Mouse (Mus musculus): ENCODE results near the gene Slco1a4.
"Not testable (repeated sequence)": the region's sequence is repeated elsewhere in the genome, so short reads cannot be mapped to it uniquely, and the experiment has no call there.

The Slco1a4 gene

DNA sequence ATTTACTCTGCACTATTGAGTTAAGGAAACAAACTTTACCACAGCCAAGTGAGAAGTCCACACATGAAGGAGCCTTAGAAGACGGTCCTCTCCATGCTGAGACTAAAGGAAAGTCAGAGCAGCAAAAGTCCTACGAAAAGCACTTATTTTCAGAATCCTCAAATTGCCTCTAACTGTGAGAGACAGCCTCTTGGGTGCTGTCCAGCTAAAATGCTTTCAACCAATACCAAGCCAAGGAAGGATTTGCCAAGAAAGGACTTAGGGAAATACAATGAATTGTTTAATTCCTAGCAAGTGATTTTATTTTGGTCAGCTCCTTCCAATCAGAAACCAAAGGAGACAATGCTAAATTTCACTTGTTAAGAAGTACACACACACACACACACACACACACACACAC lies at the start of gene Slco1a4:
Gene Slco1a4, minus strand, starts transcription at position 115 of the 400 bp plus-strand sequence.
- no peak for DNase-seq (ENCODE audit: low spot score in 2 of 2)

DNA sequence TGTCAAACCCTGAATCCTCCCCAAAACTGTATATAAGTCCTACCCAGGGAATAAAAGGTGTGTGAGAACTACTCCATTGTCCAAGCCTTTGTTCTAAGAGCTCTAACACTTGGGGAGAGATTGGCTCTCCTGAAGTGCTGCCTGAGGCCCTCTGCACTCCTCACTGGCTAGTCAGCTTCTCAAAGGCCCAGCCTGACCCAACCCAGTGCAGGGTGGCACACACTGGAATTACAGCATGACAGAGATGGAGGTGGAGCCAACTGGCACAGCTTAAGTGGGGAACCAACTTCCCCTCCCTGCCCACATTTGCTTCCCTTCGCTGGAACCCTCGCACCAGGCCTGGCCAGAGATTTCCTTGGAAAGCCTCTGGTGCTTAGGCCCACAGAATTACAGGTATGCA lies 42.2 kb upstream of the Slco1a4 start:
- DNase-seq (ENCODE audit: low spot score in 2 of 2), result no peak

DNA sequence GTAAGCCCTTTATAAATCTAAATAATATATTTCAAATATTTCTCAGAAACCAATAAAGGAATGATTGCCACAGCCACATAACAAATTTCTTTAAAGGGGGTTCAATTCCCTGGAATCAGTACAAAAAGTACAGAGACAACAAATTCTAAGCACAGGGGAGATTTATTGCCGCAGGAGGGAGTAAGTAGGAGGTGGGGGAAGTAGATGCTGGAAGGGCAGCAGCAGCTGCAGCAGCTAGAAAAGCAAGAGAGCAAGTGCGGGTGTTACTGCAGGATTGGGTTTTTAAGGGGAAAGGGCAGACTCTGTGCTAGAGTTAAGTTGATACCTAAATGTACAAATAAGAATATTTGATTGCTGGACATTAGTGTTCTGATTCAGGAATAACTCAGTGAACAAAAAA lies 33.7 kb upstream of the Slco1a4 start:
- no peak for DNase-seq (ENCODE audit: low spot score in 2 of 2)

DNA sequence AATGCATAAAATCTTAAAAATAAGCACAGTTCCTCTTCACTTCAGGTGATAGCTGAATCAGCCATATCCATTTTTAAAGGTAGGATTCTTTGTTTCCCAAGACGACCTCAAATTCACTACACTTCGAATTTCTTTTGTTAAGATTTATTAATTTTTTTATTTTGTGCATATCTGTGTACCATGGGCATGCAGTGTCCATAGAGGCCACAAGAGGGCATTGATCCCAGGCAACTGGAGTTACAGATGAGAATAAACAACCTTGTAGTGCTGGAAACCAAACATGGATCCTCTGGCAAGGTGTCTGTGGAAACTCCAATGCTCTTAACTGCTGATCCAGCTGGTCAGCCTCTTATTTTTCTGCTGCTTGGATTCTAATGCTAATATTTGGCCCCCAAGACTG lies 32.2 kb upstream of the Slco1a4 start:
- DNase-seq (ENCODE audit: low spot score in 2 of 2), result no peak

DNA sequence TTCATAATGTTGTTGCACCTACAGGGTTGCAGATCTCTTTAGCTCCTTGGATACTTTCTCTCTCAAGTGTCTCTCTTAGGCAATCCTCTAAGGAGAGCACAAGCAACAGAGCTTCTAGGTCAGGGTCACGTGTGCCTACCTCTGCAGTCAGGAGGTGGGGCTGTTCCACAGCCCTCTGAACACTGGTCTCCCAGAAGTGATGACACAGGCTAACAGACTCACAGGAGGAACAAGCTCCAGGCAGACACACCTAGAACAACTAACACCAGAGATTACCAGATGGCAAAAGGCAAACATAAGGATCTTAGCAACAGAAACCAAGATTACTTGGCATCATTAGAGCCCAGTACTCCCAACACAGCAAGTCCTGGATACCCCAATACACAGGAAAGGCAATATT lies 26.6 kb upstream of the Slco1a4 start:
- no peak for DNase-seq (ENCODE audit: low spot score in 2 of 2)

DNA sequence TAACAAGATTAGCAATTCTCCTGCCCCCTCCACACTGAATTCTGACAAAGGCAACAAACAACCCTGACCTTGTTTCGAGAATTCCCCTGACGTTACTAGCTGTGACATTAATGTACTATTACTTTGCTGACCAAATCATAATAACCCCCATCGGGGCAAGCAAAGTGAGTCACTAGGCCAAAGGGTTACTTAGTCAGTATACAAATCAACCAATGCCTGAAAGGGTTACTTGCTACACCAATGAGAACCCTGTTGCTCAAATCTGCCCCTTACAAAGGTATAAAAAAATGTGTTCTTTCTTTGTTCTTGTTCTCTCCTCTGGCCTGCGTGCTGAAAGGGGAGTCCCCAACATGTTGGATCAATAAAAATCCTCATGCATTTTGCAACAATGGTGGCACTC lies 19.7 kb upstream of the Slco1a4 start:
- not testable (repeated sequence) for DNase-seq (ENCODE audit: low spot score in 2 of 2)

DNA sequence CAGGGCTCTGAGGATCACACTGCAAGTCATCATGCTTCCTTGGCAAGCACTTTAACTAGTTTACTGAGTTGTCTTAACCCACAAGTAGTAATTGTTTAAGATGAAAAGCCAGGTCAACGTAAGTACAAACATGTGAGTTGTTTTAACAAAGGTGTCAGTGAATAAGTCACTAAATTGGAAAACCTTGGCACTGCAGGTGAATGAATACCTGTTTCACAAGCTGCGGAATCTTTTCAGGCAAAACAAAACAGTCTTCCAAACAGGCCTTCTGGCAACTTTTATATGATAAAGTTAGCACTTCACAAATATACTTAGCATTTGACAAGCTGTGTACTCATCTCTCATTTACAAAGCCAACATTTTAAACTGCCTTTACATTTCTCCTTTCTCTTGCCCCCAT lies 15.7 kb upstream of the Slco1a4 start:
- no peak for DNase-seq (ENCODE audit: low spot score in 2 of 2)

DNA sequence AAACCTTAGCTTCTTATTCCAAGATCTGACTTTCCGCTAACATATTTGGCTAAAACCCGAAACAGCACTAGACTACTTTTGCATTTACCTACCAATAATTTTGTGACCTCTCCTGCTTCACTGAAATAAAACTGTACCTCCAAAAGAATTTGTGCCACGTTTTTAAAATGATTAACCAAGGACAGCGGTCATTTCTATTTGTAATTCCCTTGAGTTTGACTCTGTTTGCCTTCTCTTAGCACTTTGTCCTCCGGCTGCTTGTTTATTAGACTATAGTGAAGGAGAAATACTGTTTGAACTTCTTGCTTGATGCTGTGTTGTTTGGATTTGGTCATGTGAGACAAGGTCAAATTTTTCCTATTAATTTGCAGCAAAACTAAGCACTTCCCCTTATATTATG lies 12.7 kb upstream of the Slco1a4 start:
- no peak for DNase-seq (ENCODE audit: low spot score in 2 of 2)

DNA sequence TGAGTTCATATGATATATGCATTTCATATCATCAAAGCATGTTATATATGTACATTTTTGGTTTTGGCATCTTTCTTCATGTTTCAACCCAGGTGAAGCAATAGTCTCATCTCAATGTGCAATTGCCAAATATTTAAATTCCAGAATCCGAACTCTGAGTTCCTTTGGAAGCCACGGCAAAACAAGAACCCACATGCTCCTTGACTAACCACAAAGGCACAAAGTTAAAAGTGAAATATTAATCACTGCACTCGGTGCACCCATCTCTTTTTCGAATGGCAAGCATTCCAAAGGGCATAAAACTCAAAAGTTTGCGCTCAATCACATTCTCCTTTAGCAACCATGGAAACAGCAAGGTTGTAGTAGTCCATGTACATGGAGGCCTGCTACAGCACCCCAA lies 10.0 kb upstream of the Slco1a4 start:
- no peak for DNase-seq (ENCODE audit: low spot score in 2 of 2)

DNA sequence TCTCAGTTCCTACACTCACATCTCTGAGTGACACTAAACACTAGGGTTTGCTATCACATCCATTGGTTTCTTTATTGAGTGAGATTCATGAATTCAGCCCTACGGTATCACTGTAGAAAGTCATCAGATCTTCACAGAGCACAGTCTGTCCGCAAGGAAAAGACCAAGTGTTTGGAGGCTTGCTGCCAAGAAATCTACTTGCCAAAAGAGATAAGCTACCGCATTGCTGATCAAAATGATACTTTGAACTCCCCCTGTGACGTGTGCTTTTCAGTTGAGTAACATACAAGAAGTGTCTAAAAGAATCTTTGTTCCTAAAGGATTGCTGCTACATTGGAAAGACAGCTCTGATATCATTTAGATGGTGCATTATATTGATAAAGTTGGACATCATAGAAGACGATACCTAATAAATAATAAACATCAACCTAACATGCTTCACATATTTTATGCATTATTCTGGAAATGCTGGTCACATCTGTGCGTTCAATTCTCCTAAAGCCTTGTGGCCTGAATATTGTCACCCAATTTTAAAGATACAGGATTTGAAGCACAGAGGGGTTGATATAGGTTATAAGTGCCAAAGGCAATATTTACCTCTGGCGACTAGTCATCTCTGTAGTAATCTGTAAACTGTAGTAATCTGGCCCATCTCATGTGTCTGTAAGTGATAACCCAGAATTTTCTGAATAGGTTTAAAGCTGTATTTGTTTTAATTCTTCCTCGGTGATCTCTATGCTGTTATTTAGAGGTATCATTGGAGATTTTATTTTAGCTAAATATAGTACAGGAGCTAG lies 1.9 kb upstream of the Slco1a4 start:
- no peak for DNase-seq (ENCODE audit: low spot score in 2 of 2)

DNA sequence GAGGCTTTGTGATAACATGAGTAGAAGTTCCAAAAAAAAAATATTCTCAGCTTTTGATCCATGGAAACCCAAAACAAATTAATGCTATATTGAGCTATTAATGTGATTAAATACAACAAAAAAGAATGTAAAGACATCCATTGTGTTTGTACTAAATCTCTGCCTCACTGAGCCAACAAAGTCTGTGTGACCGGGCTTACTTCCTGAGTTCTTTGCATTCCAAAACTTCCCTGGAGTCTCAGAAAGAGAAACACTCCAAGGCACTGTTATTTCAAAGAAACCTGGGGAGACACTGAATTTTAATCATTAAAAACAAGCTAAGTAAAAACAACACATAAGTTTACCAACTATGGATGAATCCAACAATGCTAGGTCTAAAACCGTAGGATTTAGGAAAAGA lies 2.4 kb downstream of the Slco1a4 start:
- DNase-seq (ENCODE audit: low spot score in 2 of 2), result no peak

DNA sequence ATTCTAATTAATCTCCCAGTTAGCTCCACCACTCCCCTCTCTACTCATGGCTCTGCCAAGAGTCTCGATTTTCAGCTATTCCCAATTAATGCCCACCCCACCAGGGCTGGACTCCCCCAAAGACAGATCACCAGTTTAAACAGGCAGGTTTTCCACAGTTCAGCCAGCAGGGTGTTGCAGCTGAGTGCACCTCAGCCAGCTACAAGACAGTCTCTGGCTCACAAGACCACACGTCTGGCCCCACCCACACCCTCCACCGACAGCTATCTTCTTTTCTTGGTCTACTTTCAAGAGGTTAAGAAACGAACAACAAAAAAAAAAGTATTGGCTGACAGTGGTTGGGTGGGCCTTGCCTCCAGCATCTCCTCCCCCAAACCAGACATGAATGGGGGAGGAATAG lies 6.9 kb downstream of the Slco1a4 start:
- DNase-seq (ENCODE audit: low spot score in 2 of 2), result no peak

DNA sequence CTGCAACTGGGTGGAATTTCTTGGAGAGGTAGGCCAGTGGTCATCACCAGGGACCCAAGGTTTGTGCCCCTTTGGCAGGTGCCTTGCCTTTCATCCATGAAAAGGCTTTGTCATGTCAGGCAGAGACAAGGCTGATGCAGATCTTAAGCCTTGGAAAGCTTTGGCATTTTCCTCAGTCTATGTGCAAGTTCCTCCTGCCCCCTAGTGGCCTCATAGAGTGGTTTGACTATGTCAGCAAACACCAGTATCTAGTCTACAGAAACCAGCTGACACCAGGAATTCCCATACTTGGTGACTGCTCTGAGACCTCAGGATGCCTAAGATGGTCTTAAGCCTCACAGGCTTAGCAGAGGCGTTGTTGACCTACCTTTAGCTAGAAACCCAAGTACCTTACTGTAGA lies 58.2 kb downstream of the Slco1a4 start:
- DNase-seq (ENCODE audit: low spot score in 2 of 2), result no peak

DNA sequence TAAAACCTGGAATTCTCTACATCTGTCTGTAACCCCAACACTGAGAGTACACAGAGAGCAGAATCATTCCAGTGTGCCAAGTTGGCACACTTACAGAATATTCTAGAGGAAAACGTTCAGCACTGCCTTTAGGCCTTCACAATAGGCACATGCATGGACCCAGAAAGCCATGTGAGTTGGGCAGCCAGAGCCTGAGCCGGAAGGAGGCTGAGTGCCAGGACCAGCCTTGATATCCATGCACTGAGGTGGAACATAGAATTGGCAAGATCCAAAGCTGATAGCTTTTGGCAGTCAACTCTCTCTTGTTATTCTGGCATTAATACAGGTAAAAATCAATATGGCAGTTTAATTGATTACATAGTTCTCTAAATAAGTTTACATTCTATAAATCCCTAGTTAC lies 81.5 kb downstream of the Slco1a4 start:
- no peak for DNase-seq (ENCODE audit: low spot score in 2 of 2)

DNA sequence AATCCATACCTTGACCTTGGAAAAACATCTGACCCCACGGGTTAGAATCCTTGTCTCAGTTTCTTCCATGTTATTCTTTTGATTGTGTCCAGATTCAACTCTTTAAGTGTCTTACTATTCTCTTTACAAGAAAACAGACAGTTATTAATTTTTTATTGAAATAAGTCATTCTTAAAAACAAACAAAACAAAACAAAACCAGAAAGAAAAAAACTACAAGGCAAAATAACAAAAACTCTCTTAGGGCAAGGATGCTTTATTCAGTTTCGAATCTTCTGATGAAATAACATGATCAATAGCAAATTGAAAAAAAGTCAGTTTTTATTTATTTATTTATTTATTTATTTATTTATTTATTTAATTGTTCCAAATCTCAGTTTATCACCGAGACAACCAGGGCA lies 82.3 kb downstream of the Slco1a4 start, which contains the start of gene Gm5724:
Gene Gm5724, minus strand, starts transcription at position 101 of the 400 bp plus-strand sequence.
- no peak for DNase-seq (ENCODE audit: low spot score in 2 of 2)
